Mouse (Mus musculus) C2C12 (cell line): Measurements from ENCODE around the gene Ppara. TPM values are rescaled to one million over a fixed set of nuclear protein-coding genes. Genes with fewer than 3 reads are reported as not detected.

Experiments
- H3K27me3 ChIP-seq: one replicate; pipeline ENCODE4 v1.6.1; 2011; ENCODE audit not compliant: control insufficient read depth, insufficient read depth, insufficient read length
- H3K36me3 ChIP-seq: one replicate; pipeline ENCODE4 v1.6.1; 2011; ENCODE audit not compliant: control insufficient read depth, insufficient read depth
- H3K4me3 ChIP-seq: one replicate; pipeline ENCODE4 v1.5.1; 2011; ENCODE audit warnings: mild to moderate bottlenecking, control low read depth; ENCODE audit not compliant: poor library complexity, insufficient read depth, severe bottlenecking
- H3K79me2 ChIP-seq: one replicate; pipeline ENCODE4 v1.6.1; 2011; ENCODE audit not compliant: control insufficient read depth, insufficient read depth
- H3K79me3 ChIP-seq: one replicate; pipeline ENCODE4 v1.6.1; 2011; ENCODE audit warnings: low read depth, control low read depth
- H3ac ChIP-seq: one replicate; pipeline ENCODE3; 2011; ENCODE audit warnings: low read depth; ENCODE audit not compliant: control insufficient read depth, insufficient read length
- CEBPB ChIP-seq: IDR thresholded peaks from one replicate; pipeline ENCODE4 v1.6.1; 2011; ENCODE audit warnings: low read depth, mild to moderate bottlenecking, control low read depth, moderate library complexity
- CTCF ChIP-seq: IDR thresholded peaks from one replicate; pipeline ENCODE4 v1.5.1; 2011; ENCODE audit not compliant: control insufficient read depth, insufficient read depth, insufficient read length
- FOSL1 ChIP-seq: IDR thresholded peaks from one replicate; pipeline ENCODE4 v1.8.0; 2011; ENCODE audit warnings: mild to moderate bottlenecking, low read length; ENCODE audit not compliant: poor library complexity, insufficient read depth, severe bottlenecking
- MAX ChIP-seq: IDR thresholded peaks from one replicate; pipeline ENCODE4 v1.6.1; 2011; ENCODE audit warnings: mild to moderate bottlenecking, control low read depth
- MYOD1 ChIP-seq: IDR thresholded peaks from one replicate; pipeline ENCODE4 v1.6.1; 2011; ENCODE audit warnings: low read depth; ENCODE audit not compliant: control insufficient read depth, insufficient read length
- MYOG ChIP-seq: IDR thresholded peaks from one replicate; pipeline ENCODE4 v1.6.1; 2011; ENCODE audit not compliant: control insufficient read depth, insufficient read length; ENCODE audit errors: extremely low read depth
- USF1 ChIP-seq: IDR thresholded peaks from one replicate; pipeline ENCODE4 v1.6.1; 2011; ENCODE audit warnings: low read depth, mild to moderate bottlenecking, control low read depth, moderate library complexity
- polyA plus RNA-seq: library from polyadenylated mRNA; unstranded; fragments of >200 nt; fragmentation: generic; extraction: Trizol; gene quantifications from one replicate; pipeline ENCODE4 v1.2.1, GENCODE M21; 2012; ENCODE audit warnings: missing spikeins

The Ppara gene
- polyA plus RNA-seq, 1 experiment = 0.08 TPM

DNA sequence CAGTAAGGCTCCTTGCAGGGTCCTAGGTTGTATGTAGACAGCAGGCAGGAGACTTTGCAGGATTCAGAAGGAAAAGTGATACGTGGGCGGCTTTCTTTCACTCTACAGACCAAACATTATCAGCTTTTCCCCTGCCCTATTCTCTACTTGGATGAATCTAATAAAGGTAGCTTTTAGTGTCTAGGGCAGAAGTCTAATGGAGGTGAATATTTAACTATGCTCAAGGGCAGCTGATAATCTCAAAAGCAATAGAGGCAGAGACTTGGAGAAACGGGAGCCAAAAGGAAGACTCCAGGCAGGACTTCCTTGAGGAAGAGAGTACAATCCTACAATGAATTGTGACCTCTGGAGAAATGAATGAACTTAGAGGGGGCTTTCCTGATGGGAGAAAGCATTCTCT, 9.2 kb downstream of the Ppara start:
- TF ChIP-seq CTCF (no peak), MYOG (no peak), FOSL1 (no peak), USF1 (no peak), CEBPB (no peak), MAX (no peak), MYOD1 (no peak)
- peaks cover 94% of the 10 kb centered on the region for H3K27me3 ChIP-seq

DNA sequence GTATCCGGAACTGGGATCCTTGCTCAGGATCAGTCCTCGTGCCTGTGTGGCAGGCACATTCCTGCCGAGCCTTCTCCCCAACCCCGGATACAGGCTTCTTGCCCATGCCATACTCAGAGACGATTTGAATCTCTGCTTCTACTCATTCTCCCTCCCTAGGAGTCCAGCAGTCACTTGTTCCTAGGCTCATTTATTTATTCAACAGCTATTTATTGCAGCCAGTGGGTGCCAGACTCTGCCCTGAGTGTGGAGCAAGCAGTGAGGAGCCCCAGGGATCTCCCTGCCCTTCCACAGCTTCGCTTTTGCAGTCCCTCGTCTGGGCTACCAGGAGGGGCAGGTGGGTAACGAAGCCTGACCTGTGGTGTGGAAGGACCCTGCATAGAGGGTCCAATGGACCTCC, 11.4 kb downstream of the Ppara start:
- Histone ChIP-seq H3K27me3 (peaks cover 81% of the 10 kb centered on the region), H3K79me3 (no peaks in the 10 kb centered on the region), H3K4me3 (no peak overlapping the region), H3K79me2 (no peaks in the 10 kb centered on the region), H3K36me3 (no peaks in the 10 kb centered on the region), H3ac (no peak overlapping the region)
- TF ChIP-seq CEBPB (no peak), MYOD1 (no peak), USF1 (no peak), CTCF (no peak), FOSL1 (no peak), MAX (no peak), MYOG (no peak)

More for the DNA sequence above, 9.2 kb downstream of the Ppara start:
- H3K36me3 ChIP-seq = no peaks in the 10 kb centered on the region
- H3ac ChIP-seq = no peak overlapping the region
- no peak overlapping the region for H3K4me3 ChIP-seq
- H3K79me3 ChIP-seq = no peaks in the 10 kb centered on the region
- no peaks in the 10 kb centered on the region for H3K79me2 ChIP-seq

DNA sequence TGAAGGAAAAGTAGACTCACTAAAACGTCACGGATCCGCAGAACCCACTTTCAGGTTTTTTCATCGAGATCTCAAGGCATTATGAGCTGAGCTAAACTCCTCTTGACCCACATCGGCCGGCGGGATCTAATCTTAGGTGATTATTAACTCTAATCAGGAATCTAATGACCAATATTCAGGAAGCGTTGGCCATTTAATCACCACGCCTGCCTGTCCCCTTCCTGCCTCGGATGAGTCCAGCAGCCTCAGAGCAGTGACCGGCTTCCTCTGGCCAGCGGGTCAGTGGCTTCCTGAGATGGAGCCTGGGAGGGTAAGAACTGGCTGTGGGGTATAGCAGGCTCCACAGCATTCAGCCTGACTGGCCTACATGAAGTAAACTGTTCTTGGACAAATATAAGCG, 11.9 kb downstream of the Ppara start:
- Histone ChIP-seq H3K79me3 (no peaks in the 10 kb centered on the region), H3K36me3 (no peaks in the 10 kb centered on the region), H3K79me2 (no peaks in the 10 kb centered on the region), H3ac (no peak overlapping the region), H3K27me3 (peaks cover 76% of the 10 kb centered on the region), H3K4me3 (no peak overlapping the region)
- TF ChIP-seq MYOG (no peak), FOSL1 (no peak), MYOD1 (no peak), CEBPB (no peak), USF1 (no peak), MAX (no peak), CTCF (no peak)

DNA sequence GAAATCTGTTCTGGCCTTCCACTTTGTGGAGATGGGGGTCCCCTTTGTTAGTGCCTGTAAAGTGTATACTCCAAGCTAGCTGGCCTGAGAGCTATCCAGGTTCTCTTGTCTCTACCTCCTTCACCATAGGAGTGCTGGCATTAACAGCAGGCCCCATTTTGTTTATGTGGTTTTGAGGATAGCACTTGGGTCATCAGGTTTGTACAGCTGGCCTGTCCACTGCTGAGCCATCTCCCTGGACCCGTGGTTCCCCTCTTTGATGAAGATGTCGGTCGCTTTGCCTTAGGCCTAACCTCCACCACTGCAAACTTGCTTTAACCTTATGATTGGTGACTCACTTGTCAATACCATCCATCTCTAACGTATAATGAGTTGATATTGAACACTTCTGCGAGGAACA, 13.2 kb downstream of the Ppara start:
- TF ChIP-seq CTCF = no peak
- no peak for TF ChIP-seq CEBPB
- TF ChIP-seq MYOG = no peak
- no peak for TF ChIP-seq MYOD1
- TF ChIP-seq MAX = no peak
- TF ChIP-seq FOSL1 = no peak
- no peak for TF ChIP-seq USF1
- Histone ChIP-seq H3K79me2 (no peaks in the 10 kb centered on the region), H3K4me3 (no peak overlapping the region), H3K36me3 (no peaks in the 10 kb centered on the region), H3ac (no peak overlapping the region), H3K27me3 (peaks cover 63% of the 10 kb centered on the region), H3K79me3 (no peaks in the 10 kb centered on the region)

DNA sequence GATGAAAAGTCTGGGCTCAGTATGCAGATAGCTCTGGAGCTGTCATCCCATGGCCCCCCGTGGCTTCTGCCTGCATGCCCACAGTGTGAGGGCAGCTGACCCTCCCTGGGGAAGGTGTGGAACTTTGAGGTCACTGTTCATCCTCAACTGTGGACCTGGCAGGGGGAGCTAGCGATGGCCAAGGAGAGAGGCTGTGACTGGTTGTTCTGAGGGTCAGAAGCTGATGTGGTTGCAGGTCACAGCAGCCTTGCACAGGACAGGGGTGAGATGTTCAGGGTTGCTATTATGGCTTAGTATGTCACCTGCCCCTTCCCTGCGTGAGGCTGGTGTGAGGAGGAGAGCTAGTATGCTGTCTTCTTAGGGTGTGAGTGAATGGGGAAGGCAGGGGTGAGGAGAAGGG, 13.7 kb downstream of the Ppara start:
- no peak overlapping the region for H3ac ChIP-seq
- no peaks in the 10 kb centered on the region for H3K79me2 ChIP-seq
- H3K4me3 ChIP-seq = no peak overlapping the region
- peaks cover 59% of the 10 kb centered on the region for H3K27me3 ChIP-seq
- no peaks in the 10 kb centered on the region for H3K36me3 ChIP-seq
- no peaks in the 10 kb centered on the region for H3K79me3 ChIP-seq
- TF ChIP-seq CEBPB = no peak
- no peak for TF ChIP-seq FOSL1
- no peak for TF ChIP-seq MAX
- no peak for TF ChIP-seq MYOD1
- TF ChIP-seq USF1 = no peak
- no peak for TF ChIP-seq CTCF
- no peak for TF ChIP-seq MYOG

DNA sequence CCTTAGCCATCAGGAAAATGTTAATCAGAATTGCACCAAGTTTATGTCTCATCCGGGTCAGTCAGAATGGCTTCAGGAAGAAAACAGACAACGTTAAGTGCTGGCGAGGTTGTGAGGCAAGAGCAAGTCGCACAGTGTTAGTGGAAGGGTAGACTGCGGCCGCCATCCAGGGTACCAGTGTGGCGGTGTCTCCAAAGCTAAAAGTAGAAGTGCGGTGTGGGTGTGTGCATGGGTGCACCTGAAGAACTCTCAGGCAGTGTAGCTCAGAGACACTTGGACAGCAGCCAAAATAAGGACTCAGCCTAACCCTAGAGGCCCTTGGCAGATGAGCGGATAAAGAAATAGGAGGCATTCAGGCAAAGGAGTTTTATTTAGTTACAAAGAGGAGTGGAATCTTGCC, 14.4 kb downstream of the Ppara start:
- Histone ChIP-seq H3K36me3 (no peaks in the 10 kb centered on the region), H3K79me3 (no peaks in the 10 kb centered on the region), H3K79me2 (no peaks in the 10 kb centered on the region), H3K27me3 (peaks cover 52% of the 10 kb centered on the region), H3K4me3 (no peak overlapping the region), H3ac (no peak overlapping the region)
- no peak for TF ChIP-seq FOSL1
- TF ChIP-seq MYOD1 = no peak
- TF ChIP-seq USF1 = no peak
- TF ChIP-seq MAX = no peak
- no peak for TF ChIP-seq MYOG
- TF ChIP-seq CTCF = no peak
- no peak for TF ChIP-seq CEBPB
